Mouse (Mus musculus) neural tube, embryonic 12.5 days (tissue): ENCODE data around the gene Mprip. TPM values are rescaled to one million over a fixed set of nuclear protein-coding genes. Genes with fewer than 3 reads are reported as not detected.
A peak's percentile ranks its signal among the peaks of the same experiment; 100 is the strongest.

Experiments
- ATAC-seq: fragments of 200-750 bp; cut with Nextera tagmentation; 2 replicates; pipeline ENCODE4 v1.8.0; 2017; ENCODE audit warnings: low read depth, mild to moderate bottlenecking, moderate TSS enrichment, moderate library complexity; ENCODE audit not compliant: low FRiP score
- H3K27ac ChIP-seq: fragments of 300-500 bp; sonication (generic); 2 replicates; pipeline ENCODE4 v1.5.1; 2016
- H3K27me3 ChIP-seq: fragments of 300-500 bp; sonication (generic); replicated peaks from 2 replicates; pipeline ENCODE4 v1.6.1; 2016; ENCODE audit warnings: mild to moderate bottlenecking
- H3K36me3 ChIP-seq: fragments of 300-500 bp; sonication (generic); 2 replicates; pipeline ENCODE4 v1.6.1; 2016; ENCODE audit warnings: mild to moderate bottlenecking
- H3K4me1 ChIP-seq: fragments of 300-500 bp; sonication (generic); 2 replicates; pipeline ENCODE4 v1.6.1; 2016
- H3K4me2 ChIP-seq: fragments of 300-500 bp; sonication (generic); replicated peaks from 2 replicates; pipeline ENCODE4 v1.6.1; 2016; ENCODE audit warnings: mild to moderate bottlenecking
- H3K4me3 ChIP-seq: fragments of 300-500 bp; sonication (generic); 2 replicates; pipeline ENCODE4 v1.5.1; 2016
- H3K9ac ChIP-seq: fragments of 300-500 bp; sonication (generic); 2 replicates; pipeline ENCODE4 v1.6.1; 2016; ENCODE audit warnings: mild to moderate bottlenecking
- H3K9me3 ChIP-seq: fragments of 300-500 bp; sonication (generic); 2 replicates; pipeline ENCODE4 v1.6.1; 2016; ENCODE audit warnings: mild to moderate bottlenecking
- WGBS: fragments of 180-500 bp; shearing (Covaris S2); methylation state at CpG from one replicate; pipeline ENCODE4 v1.1.7; 2016; 5-methylcytosine and 5-hydroxymethylcytosine counted together
- polyA plus RNA-seq: library from polyadenylated mRNA; unstranded; fragments of >200 nt; fragmentation: Nextera tagmentation; extraction: Ambion mirVana; gene quantifications from 2 replicates; pipeline ENCODE4 v1.2.1, GENCODE M21; 2016

Mprip gene
- polyA plus RNA-seq, 1 experiment from 2014 or later: 123 TPM

- Histone ChIP-seq H3K36me3 (peaks cover 69% of the 10 kb centered on the region), H3K4me1 (no peaks in the 10 kb centered on the region), H3K4me3 (no peak overlapping the region), H3K4me2 (no peak overlapping the region), H3K27ac (no peak overlapping the region), H3K9ac (no peak overlapping the region), H3K9me3 (no peaks in the 10 kb centered on the region), H3K27me3 (no peaks in the 10 kb centered on the region)
- WGBS: 95% methylated on average over 6 of the region's 6 CpGs
- no peak for ATAC-seq
Measured at GRCm38 (mm10) chr11:59793390-59793789, 132.3 kb downstream of the Mprip start.

- H3K27ac ChIP-seq: no peak overlapping the region
- ATAC-seq: no peak
- no peaks in the 10 kb centered on the region for H3K9me3 ChIP-seq
- no peak overlapping the region for H3K4me2 ChIP-seq
- H3K4me3 ChIP-seq: no peak overlapping the region
- no peaks in the 10 kb centered on the region for H3K27me3 ChIP-seq
- H3K4me1 ChIP-seq: no peaks in the 10 kb centered on the region
- H3K36me3 ChIP-seq: peaks cover 95% of the 10 kb centered on the region
- WGBS: 90% methylated on average over 10 of the region's 10 CpGs
- H3K9ac ChIP-seq: no peak overlapping the region
Measured at GRCm38 (mm10) chr11:59800412-59800811, 139.3 kb downstream of the Mprip start.

GRCm38 (mm10) chr11:59801881-59802280, 140.8 kb downstream of the Mprip start:
- Histone ChIP-seq H3K36me3 (peaks cover 97% of the 10 kb centered on the region), H3K27me3 (no peaks in the 10 kb centered on the region), H3K4me1 (no peaks in the 10 kb centered on the region), H3K9me3 (no peaks in the 10 kb centered on the region), H3K9ac (no peak overlapping the region), H3K27ac (no peak overlapping the region), H3K4me3 (no peak overlapping the region), H3K4me2 (no peak overlapping the region)
- no peak for ATAC-seq
- WGBS: 95% methylated on average over 8 of the region's 8 CpGs

- Histone ChIP-seq H3K4me2 (no peak overlapping the region), H3K9me3 (no peaks in the 10 kb centered on the region), H3K27me3 (no peaks in the 10 kb centered on the region), H3K9ac (no peak overlapping the region), H3K4me3 (no peak overlapping the region), H3K36me3 (peaks cover 90% of the 10 kb centered on the region), H3K27ac (no peak overlapping the region), H3K4me1 (peaks cover 3% of the 10 kb centered on the region)
- no peak for ATAC-seq
- 92% methylated on average over 14 of the region's 14 CpGs for WGBS
Measured at GRCm38 (mm10) chr11:59803516-59803915, 142.4 kb downstream of the Mprip start.

- no peak overlapping the region for H3K4me2 ChIP-seq
- H3K27me3 ChIP-seq: no peaks in the 10 kb centered on the region
- ATAC-seq: no peak
- no peak overlapping the region for H3K27ac ChIP-seq
- no peak overlapping the region for H3K4me3 ChIP-seq
- H3K4me1 ChIP-seq: peaks cover 10% of the 10 kb centered on the region
- 92% methylated on average over 22 of the region's 22 CpGs for WGBS
- H3K36me3 ChIP-seq: peaks cover 79% of the 10 kb centered on the region
- H3K9me3 ChIP-seq: no peaks in the 10 kb centered on the region
- no peak overlapping the region for H3K9ac ChIP-seq
Measured at GRCm38 (mm10) chr11:59804409-59805110, 143.5 kb downstream of the Mprip start.

- H3K27ac ChIP-seq: no peak overlapping the region
- H3K4me2 ChIP-seq: no peak overlapping the region
- peaks cover 10% of the 10 kb centered on the region for H3K4me1 ChIP-seq
- H3K27me3 ChIP-seq: no peaks in the 10 kb centered on the region
- H3K4me3 ChIP-seq: no peak overlapping the region
- H3K9ac ChIP-seq: no peak overlapping the region
- peaks cover 72% of the 10 kb centered on the region for H3K36me3 ChIP-seq
- H3K9me3 ChIP-seq: no peaks in the 10 kb centered on the region
- no peak for ATAC-seq
- WGBS: 100% methylated on average over 1 of the region's 1 CpGs
Measured at GRCm38 (mm10) chr11:59805256-59805655, 144.2 kb downstream of the Mprip start.

- peaks cover 10% of the 10 kb centered on the region for H3K4me1 ChIP-seq
- ATAC-seq: no peak
- H3K9me3 ChIP-seq: no peaks in the 10 kb centered on the region
- H3K27ac ChIP-seq: no peak overlapping the region
- H3K36me3 ChIP-seq: peaks cover 68% of the 10 kb centered on the region
- H3K4me3 ChIP-seq: no peak overlapping the region
- H3K27me3 ChIP-seq: no peaks in the 10 kb centered on the region
- 93% methylated on average over 2 of the region's 2 CpGs for WGBS
- no peak overlapping the region for H3K9ac ChIP-seq
- no peak overlapping the region for H3K4me2 ChIP-seq
Measured at GRCm38 (mm10) chr11:59805656-59806055, 144.6 kb downstream of the Mprip start.

- Histone ChIP-seq H3K4me2 (peak overlapping the region; percentile 85), H3K27me3 (no peaks in the 10 kb centered on the region), H3K4me3 (peak overlapping the region; percentile 63), H3K27ac (no peak overlapping the region), H3K36me3 (peaks cover 41% of the 10 kb centered on the region), H3K9me3 (no peaks in the 10 kb centered on the region), H3K9ac (peak overlapping the region; percentile 84), H3K4me1 (peaks cover 10% of the 10 kb centered on the region)
- 74% methylated on average over 14 of the region's 14 CpGs for WGBS
- no peak for ATAC-seq
Measured at GRCm38 (mm10) chr11:59808170-59808960, 147.3 kb downstream of the Mprip start.

GRCm38 (mm10) chr11:59809071-59809669, 148.1 kb downstream of the Mprip start:
- ATAC-seq: peak; percentile 23
- WGBS: under 1% methylated on average over 15 of the region's 15 CpGs
- H3K9me3 ChIP-seq: no peaks in the 10 kb centered on the region
- peak overlapping the region; percentile 88; the same call in 1 of the 2 replicates for H3K27ac ChIP-seq
- peak overlapping the region; percentile 85 for H3K4me2 ChIP-seq
- H3K27me3 ChIP-seq: no peaks in the 10 kb centered on the region
- peak overlapping the region; percentile 63 for H3K4me3 ChIP-seq
- peaks cover 10% of the 10 kb centered on the region for H3K4me1 ChIP-seq
- H3K9ac ChIP-seq: peak overlapping the region; percentile 84
- peaks cover 35% of the 10 kb centered on the region for H3K36me3 ChIP-seq

- Histone ChIP-seq H3K4me1 (peaks cover 10% of the 10 kb centered on the region), H3K36me3 (peaks cover 28% of the 10 kb centered on the region), H3K27ac (peak within 1 kb of the TSS; percentile 88), H3K9me3 (no peaks in the 10 kb centered on the region), H3K9ac (peak within 1 kb of the TSS; percentile 84), H3K27me3 (no peaks in the 10 kb centered on the region), H3K4me2 (peak within 1 kb of the TSS; percentile 85), H3K4me3 (peak within 1 kb of the TSS; percentile 63)
- peak; percentile 97 for ATAC-seq
- WGBS: under 1% methylated on average over 52 of the region's 52 CpGs
Measured at GRCm38 (mm10) chr11:59809670-59810474, 148.8 kb downstream of the Mprip start, which contains the start of gene Flcn. Flcn (minus strand) TSS chr11:59810016.

GRCm38 (mm10) chr11:59810480-59811158, 149.5 kb downstream of the Mprip start:
- peak overlapping the region; percentile 63 for H3K4me3 ChIP-seq
- H3K4me2 ChIP-seq: peak overlapping the region; percentile 85
- WGBS: 71% methylated on average over 14 of the region's 14 CpGs
- H3K9me3 ChIP-seq: no peaks in the 10 kb centered on the region
- 0 out of 2 replicates have a peak overlapping the region, but pooled peaks have one; percentile 84 for H3K9ac ChIP-seq
- peaks cover 24% of the 10 kb centered on the region for H3K36me3 ChIP-seq
- 0 out of 2 replicates have a peak overlapping the region, but pooled peaks have one; percentile 88 for H3K27ac ChIP-seq
- no peaks in the 10 kb centered on the region for H3K27me3 ChIP-seq
- H3K4me1 ChIP-seq: peaks cover 10% of the 10 kb centered on the region
- no peak for ATAC-seq
